Mouse (Mus musculus) heart, embryonic 11.5 days (tissue): Measurements from ENCODE around the gene Dcxr. TPM values are rescaled to one million over a fixed set of nuclear protein-coding genes. Genes with fewer than 3 reads are reported as not detected.

Experiments used
- ATAC-seq: fragments of 200-750 bp; cut with Nextera tagmentation; replicated peaks from 2 replicates; pipeline ENCODE4 v1.8.0; 2017; ENCODE audit warnings: moderate library complexity; ENCODE audit not compliant: insufficient number of reproducible peaks, low FRiP score, low TSS enrichment
- H3K27ac ChIP-seq: fragments of 300-500 bp; sonication (generic); 2 replicates; pipeline ENCODE4 v1.5.1; 2014; ENCODE audit warnings: mild to moderate bottlenecking, low read depth, low read length
- H3K27me3 ChIP-seq: fragments of 300-500 bp; sonication (generic); 2 replicates; pipeline ENCODE4 v1.6.1; 2014; ENCODE audit warnings: mild to moderate bottlenecking, low read length, mixed read lengths; ENCODE audit not compliant: control insufficient read depth, insufficient read depth
- H3K36me3 ChIP-seq: fragments of 300-500 bp; sonication (generic); 2 replicates; pipeline ENCODE4 v1.6.1; 2014; ENCODE audit warnings: mild to moderate bottlenecking, low read length, moderate library complexity, mixed read lengths; ENCODE audit not compliant: control insufficient read depth, insufficient read depth
- H3K4me1 ChIP-seq: fragments of 300-500 bp; sonication (generic); 2 replicates; pipeline ENCODE4 v1.6.1; 2014; ENCODE audit warnings: low read length; ENCODE audit not compliant: control insufficient read depth, insufficient read depth
- H3K4me2 ChIP-seq: fragments of 300-500 bp; sonication (generic); 2 replicates; pipeline ENCODE4 v1.6.1; 2014; ENCODE audit warnings: mild to moderate bottlenecking, moderate library complexity
- H3K4me3 ChIP-seq: fragments of 300-500 bp; sonication (generic); 2 replicates; pipeline ENCODE4 v1.5.1; 2014; ENCODE audit warnings: low read depth, low read length
- H3K9ac ChIP-seq: fragments of 300-500 bp; sonication (generic); 2 replicates; pipeline ENCODE4 v1.6.1; 2014; ENCODE audit warnings: mild to moderate bottlenecking, low read depth, low read length, moderate library complexity
- H3K9me3 ChIP-seq: fragments of 300-500 bp; sonication (generic); replicated peaks from 2 replicates; pipeline ENCODE4 v1.6.1; 2016; ENCODE audit warnings: low read length; ENCODE audit not compliant: control insufficient read depth
- WGBS: fragments of 180-500 bp; shearing (Covaris S2); extraction: QIAGEN DNeasy Blood & Tissue Kit; methylation state at CpG from one replicate; pipeline ENCODE4 v1.1.7; 2014; ENCODE audit not compliant: insufficient replicate concordance; 5-methylcytosine and 5-hydroxymethylcytosine counted together
- polyA plus RNA-seq: library from polyadenylated mRNA; unstranded; fragments of >200 nt; fragmentation: Nextera tagmentation; extraction: Ambion mirVana; gene quantifications from 2 replicates; pipeline ENCODE4 v1.2.1, GENCODE M21; 2014

Dcxr gene
- polyA plus RNA-seq, 1 experiment from 2014 or later, result 5.1 TPM

DNA sequence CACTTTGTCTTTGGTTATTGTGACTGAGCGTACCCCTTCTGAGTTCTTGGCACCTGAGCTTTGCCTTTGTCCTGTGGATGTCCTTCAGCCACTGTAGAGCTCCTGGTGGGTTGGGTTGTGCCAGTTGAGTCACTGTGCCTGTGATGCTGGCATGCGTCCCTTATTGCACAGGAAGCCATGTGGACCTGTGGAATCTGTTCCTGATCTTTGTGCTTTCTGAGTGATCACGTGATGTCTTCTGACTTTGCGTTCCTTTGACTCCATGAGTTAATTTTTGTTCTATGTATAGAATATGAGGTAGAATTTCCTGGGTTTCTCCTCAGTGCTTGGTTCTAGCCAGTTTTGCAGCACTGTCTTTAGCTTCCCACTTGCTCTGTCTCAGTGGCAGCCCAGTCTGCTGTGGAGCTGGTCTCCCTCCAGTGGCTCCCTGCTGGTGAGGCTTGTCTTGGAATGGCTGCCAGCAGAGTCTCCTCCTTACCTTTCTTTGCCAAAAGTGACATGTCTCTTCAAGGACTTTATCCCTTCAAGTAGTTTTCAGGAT is 34.5 kb downstream of the Dcxr start:
- Histone ChIP-seq H3K4me3 (no peak overlapping the region), H3K4me1 (peaks cover 23% of the 10 kb centered on the region), H3K4me2 (no peak overlapping the region), H3K9me3 (no peaks in the 10 kb centered on the region), H3K27me3 (no peaks in the 10 kb centered on the region), H3K9ac (no peak overlapping the region), H3K27ac (no peak overlapping the region), H3K36me3 (peaks cover 9% of the 10 kb centered on the region; the same call in 1 of the 2 replicates)
- ATAC-seq, result no peak
- WGBS, result 93% methylated on average over 4 of the region's 4 CpGs

DNA sequence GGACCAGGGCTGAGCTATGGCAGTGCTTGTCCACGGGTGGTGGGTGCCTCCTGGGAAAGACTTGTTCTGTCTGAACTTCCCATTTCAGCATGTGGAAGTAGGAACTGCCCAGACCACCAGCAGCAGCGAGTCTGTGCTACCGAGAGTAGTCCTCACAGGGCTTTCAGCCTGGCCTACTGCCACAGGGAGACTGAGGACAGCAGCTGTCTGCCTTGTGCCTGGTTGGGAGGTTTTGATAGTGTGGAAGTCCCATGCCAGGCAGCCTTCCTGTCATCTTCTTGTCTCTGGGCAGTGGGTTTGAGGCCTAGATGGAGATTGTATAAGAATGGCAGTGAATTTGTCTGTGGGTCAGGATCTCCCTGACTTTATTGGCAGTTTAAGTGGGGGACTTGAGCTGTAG is 37.7 kb downstream of the Dcxr start:
- peaks cover 13% of the 10 kb centered on the region; the same call in 1 of the 2 replicates for H3K36me3 ChIP-seq

DNA sequence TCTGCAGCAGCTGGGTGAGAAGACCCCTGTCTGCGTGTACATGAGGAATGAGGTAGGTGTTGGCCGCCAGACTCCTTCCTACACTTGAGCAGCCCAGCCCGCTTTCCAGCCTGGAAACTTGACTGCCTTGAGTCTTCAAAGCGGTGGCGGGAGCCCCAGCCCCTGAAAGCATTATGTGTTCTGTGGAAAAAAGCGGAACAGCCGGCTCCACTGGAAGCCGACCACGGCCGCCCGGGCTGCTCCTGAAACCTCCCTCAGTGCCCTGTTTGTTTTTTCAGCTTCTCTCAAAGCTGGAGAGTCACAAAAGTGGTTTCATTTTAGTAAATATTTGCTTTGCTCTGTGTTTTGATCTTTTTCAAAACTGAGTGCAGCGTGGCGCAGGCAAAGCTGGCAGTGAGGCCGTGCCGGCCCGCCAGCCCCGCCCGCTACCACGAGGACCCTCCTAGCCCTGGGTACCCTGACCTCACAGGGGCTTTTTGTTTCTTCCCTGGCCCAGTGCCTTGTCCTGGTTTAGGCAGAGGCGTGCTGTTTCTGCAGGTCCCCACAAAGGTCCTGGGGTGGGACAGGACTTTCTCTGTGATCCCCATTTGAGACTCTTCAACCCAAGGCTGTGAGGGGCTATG is 40.3 kb downstream of the Dcxr start:
- peaks cover 13% of the 10 kb centered on the region; the same call in 1 of the 2 replicates for H3K36me3 ChIP-seq
- no peak overlapping the region for H3K27ac ChIP-seq
- no peaks in the 10 kb centered on the region for H3K4me1 ChIP-seq
- no peak overlapping the region for H3K4me3 ChIP-seq
- H3K9me3 ChIP-seq, result no peaks in the 10 kb centered on the region
- no peaks in the 10 kb centered on the region for H3K27me3 ChIP-seq
- H3K4me2 ChIP-seq, result no peak overlapping the region
- WGBS, result 84% methylated on average over 20 of the region's 20 CpGs
- ATAC-seq, result no peak
- H3K9ac ChIP-seq, result no peak overlapping the region

More for the DNA sequence above, 37.7 kb downstream of the Dcxr start:
- Histone ChIP-seq H3K4me2 (no peak overlapping the region), H3K4me3 (no peak overlapping the region), H3K27me3 (no peaks in the 10 kb centered on the region), H3K4me1 (no peaks in the 10 kb centered on the region; the same call in 1 of the 2 replicates), H3K27ac (no peak overlapping the region), H3K9me3 (no peaks in the 10 kb centered on the region), H3K9ac (no peak overlapping the region)
- WGBS, result 84% methylated on average over 3 of the region's 3 CpGs
- ATAC-seq, result no peak

DNA sequence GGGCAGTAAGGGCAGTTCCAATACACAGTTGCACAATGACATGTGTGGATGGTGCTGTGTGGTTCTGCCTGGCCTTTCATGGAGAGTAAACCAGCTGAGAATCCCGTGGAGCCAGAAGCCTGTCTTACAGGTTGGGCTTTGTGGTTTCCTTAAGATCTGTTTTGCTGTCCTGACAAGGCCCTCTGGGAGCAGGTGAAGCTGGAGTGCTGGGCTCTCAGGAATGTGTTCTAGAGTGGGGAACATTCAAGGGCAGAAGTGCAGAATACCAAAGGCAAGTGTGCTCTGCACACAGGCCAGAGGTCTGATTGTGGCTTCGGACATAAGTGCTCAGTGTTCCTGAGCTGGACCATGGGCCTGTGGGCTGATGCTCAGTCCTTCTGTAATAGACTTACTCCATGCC is 42.4 kb downstream of the Dcxr start:
- Histone ChIP-seq H3K27ac (no peak overlapping the region), H3K4me1 (no peaks in the 10 kb centered on the region), H3K9ac (no peak overlapping the region), H3K4me2 (no peak overlapping the region), H3K27me3 (no peaks in the 10 kb centered on the region), H3K9me3 (no peaks in the 10 kb centered on the region), H3K36me3 (peaks cover 14% of the 10 kb centered on the region; the same call in 1 of the 2 replicates), H3K4me3 (no peak overlapping the region)
- 84% methylated on average over 2 of the region's 2 CpGs for WGBS
- ATAC-seq, result no peak

DNA sequence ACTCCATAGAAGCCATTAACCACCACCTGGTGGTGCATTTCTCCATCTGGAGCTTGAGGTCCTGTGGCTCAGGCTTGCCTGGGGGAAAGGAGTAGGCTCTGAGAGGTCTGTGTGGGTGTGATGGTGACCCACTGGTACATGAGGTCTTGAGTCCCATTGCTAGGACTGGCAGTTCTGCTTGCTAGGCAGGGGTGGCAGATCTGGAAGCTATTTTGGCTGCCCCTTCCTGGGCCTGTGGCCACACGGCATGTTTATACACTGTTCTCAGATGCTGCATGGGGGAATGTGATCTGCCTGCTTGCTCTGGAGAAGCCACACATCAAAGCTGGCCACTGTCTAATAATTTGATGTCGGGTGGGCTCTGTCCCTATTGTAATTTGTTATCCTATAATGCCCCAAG is 43.0 kb downstream of the Dcxr start:
- peaks cover 11% of the 10 kb centered on the region; the same call in 1 of the 2 replicates for H3K36me3 ChIP-seq

DNA sequence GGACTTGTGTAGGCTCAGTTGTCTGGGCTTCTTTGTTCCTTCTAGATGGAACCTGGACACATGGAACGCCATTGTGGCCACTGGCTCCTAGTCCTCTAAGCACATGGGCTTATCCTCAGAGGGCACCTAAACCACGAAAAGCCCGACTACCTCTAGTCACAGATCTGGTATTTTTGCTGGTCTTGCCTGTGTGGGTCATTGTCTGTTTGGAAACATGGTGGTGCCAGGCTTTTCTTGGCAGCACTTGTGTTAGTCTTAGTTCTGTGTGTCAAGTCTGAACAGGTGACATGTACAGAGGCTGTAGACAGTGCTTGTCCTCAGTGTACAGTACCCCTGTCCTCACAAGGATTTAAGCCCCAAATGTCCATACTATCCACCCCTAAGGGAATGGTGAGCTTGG is 43.5 kb downstream of the Dcxr start:
- Histone ChIP-seq H3K9me3 (no peaks in the 10 kb centered on the region), H3K4me3 (no peak overlapping the region), H3K27me3 (no peaks in the 10 kb centered on the region), H3K36me3 (peaks cover 10% of the 10 kb centered on the region; the same call in 1 of the 2 replicates), H3K4me1 (no peaks in the 10 kb centered on the region), H3K27ac (no peak overlapping the region), H3K4me2 (no peak overlapping the region), H3K9ac (no peak overlapping the region)
- no peak for ATAC-seq
- WGBS, result 74% methylated on average over 3 of the region's 3 CpGs

More for the DNA sequence above, 43.0 kb downstream of the Dcxr start:
- Histone ChIP-seq H3K4me1 (no peaks in the 10 kb centered on the region), H3K27me3 (no peaks in the 10 kb centered on the region), H3K4me2 (no peak overlapping the region), H3K4me3 (no peak overlapping the region), H3K9me3 (no peaks in the 10 kb centered on the region), H3K27ac (no peak overlapping the region), H3K9ac (no peak overlapping the region)
- ATAC-seq, result no peak
- WGBS, result 75% methylated on average over 2 of the region's 2 CpGs

DNA sequence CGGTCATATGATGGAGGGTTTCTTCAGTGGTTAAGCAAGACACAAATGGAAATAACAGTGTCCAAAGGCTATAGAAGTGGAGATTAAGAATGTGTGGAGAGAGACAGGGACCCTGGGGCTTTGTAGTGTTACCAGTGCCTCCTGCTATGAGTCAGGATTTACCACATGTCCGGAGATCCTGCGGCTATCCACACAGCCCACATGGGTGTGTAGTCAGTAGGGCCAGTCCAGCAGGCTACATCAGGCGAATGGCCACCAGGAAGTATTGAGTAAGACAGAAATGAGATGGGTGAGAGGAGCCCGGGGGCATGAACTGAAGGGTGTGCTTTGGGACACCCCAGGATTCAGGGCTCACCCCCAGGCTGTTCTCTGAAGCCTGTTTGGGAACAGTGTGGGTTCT is 44.4 kb downstream of the Dcxr start:
- Histone ChIP-seq H3K4me1 (no peaks in the 10 kb centered on the region), H3K27ac (no peak overlapping the region), H3K9ac (no peak overlapping the region), H3K9me3 (no peaks in the 10 kb centered on the region), H3K4me2 (no peak overlapping the region), H3K4me3 (no peak overlapping the region), H3K27me3 (no peaks in the 10 kb centered on the region), H3K36me3 (peaks cover 13% of the 10 kb centered on the region; the same call in 1 of the 2 replicates)
- WGBS, result 89% methylated on average over 5 of the region's 5 CpGs
- ATAC-seq, result no peak

DNA sequence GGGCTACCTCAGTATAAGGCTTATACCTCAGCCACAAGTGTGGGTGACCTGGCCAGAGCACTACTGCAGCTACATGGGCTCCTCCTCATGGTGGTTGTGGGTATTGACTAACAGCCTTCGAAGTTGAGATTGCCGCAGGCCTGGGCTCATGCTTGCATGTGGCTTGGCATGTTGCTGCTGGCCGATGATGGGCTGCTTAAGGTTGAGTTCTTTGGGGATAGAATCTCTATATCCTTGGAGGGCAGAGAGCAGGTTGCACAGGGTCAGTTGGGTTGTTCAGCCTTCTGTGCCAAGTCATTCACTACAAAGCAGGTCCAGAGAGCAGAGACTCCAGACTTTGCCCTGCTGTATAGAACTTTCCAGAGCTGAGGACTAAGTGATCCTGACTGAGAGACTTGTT is 47.2 kb downstream of the Dcxr start:
- Histone ChIP-seq H3K9ac (no peak overlapping the region), H3K4me1 (peaks cover 2% of the 10 kb centered on the region; the same call in 1 of the 2 replicates), H3K36me3 (peaks cover 9% of the 10 kb centered on the region; the same call in 1 of the 2 replicates), H3K27me3 (no peaks in the 10 kb centered on the region), H3K9me3 (no peaks in the 10 kb centered on the region), H3K4me3 (no peak overlapping the region), H3K4me2 (no peak overlapping the region), H3K27ac (no peak overlapping the region)
- WGBS, result 70% methylated on average over 3 of the region's 3 CpGs
- no peak for ATAC-seq

DNA sequence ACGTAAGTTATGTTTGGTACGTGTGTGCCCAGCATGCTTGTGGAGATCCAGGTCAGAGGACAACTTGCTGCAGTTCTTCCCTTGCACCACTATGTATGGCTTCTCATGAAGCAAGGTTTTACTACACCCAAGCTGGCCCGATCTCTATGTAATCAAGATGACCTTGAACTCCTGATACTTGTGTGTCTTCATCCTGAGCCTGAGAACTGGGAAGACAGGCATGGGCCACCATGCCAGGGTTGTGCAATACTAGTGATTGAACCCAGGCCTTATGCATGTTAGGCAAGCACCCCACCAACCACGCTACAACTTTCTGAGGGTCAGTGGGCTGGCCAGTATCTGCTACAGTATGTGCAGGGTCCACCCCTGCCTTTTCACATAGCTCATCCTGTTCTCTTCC is 50.1 kb downstream of the Dcxr start:
- 86% methylated on average over 4 of the region's 4 CpGs for WGBS
- no peak for ATAC-seq
- Histone ChIP-seq H3K4me1 (peaks cover 8% of the 10 kb centered on the region), H3K36me3 (peaks cover 6% of the 10 kb centered on the region; the same call in 1 of the 2 replicates), H3K27ac (no peak overlapping the region), H3K9me3 (no peaks in the 10 kb centered on the region), H3K27me3 (no peaks in the 10 kb centered on the region), H3K4me2 (no peak overlapping the region), H3K9ac (no peak overlapping the region), H3K4me3 (no peak overlapping the region)
